ENCODE assay signal across 14 mouse cellular contexts in genomic region chr8:84194224-84194743, GRCm38 (mm10). TPM values are rescaled to one million over a fixed set of nuclear protein-coding genes. Genes with fewer than 3 reads are reported as not detected.
"Had no signal": no experiment of that assay in that cellular context is flagged by ENCODE, and none has a peak within 500 bp of the region (broad histone marks: within the 10 kb centered on the region; RNA-seq: fewer than 3 reads in every experiment).

No protein-coding gene starts in this region.

- H3K4me2 ChIP-seq: liver, embryonic 11.5 days; liver, embryonic 15.5 days; lung, embryonic 14.5 days had no signal

- ATAC-seq: midbrain, embryonic 16.5 days had no signal

- H3K9ac ChIP-seq: liver, embryonic 15.5 days; lung, embryonic 14.5 days had no signal

- DNase-seq: kidney, adult 8-10 months; kidney, postnatal 25 days; layer of hippocampus, adult 9-11 months; left cerebral cortex, postnatal 4 days; lung, postnatal 4 days; right cerebral cortex, adult 18-20 months; spleen, adult 18-20 months; thymus, postnatal 36 days had no signal

- H3K4me3 ChIP-seq: liver, embryonic 15.5 days; midbrain, embryonic 10.5 days had no signal

- H3K9me3 ChIP-seq: liver, embryonic 15.5 days; midbrain, embryonic 10.5 days had no signal

- H3K36me3 ChIP-seq: liver, embryonic 15.5 days; midbrain, embryonic 10.5 days had no signal

- H3K27ac ChIP-seq: liver, embryonic 15.5 days; midbrain, embryonic 10.5 days had no signal

RNA-seq across cellular contexts. Expression of gene Nanos3, which starts 9.3 kb away (rescaled TPM):
- total RNA-seq: megakaryocyte, adult 5-6 weeks had no signal
